Mouse (Mus musculus): ENCODE data around the gene Mob1a. TPM values are rescaled to one million over a fixed set of nuclear protein-coding genes. Genes with fewer than 3 reads are reported as not detected.

Mob1a gene
- polyA plus RNA-seq, 1 experiment: 16.0 TPM

DNA sequence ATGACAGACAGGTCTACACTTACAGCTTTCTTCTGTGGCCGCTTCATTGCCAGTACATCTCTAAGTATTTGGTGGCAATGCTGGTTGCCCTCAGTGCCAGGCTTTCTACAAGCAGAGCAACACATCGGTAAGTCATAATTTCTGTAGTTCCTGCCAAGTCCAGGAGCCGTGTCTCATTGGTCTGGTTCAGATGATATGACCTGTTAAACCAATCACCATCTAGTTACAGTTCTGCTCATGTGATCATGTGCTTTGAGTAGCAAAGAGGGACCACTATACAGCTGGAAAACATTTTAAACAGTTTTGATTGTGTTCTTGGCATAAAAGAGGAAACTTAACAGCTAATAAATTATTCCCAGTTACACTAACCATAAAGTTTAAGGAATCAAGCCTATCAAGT, 22.1 kb downstream of the Mob1a start:
- no peak overlapping the region for H3K4me3 ChIP-seq (replicated peaks; ENCODE audit: insufficient read depth, low read depth, low read length)
- no peak for DNase-seq
- H3K4me1 ChIP-seq (ENCODE audit: control insufficient read depth, insufficient read depth, low read length): peaks cover 22% of the 10 kb centered on the region
- no peak overlapping the region for H3K27ac ChIP-seq (ENCODE audit: insufficient read depth, low read length)
- 61% methylated on average over 3 of the region's 3 CpGs for WGBS
- no peaks in the 10 kb centered on the region for H3K27me3 ChIP-seq (ENCODE audit: control insufficient read depth, insufficient read depth, low read length)
- TF ChIP-seq POLR2A (IDR thresholded peaks at IDR 0.05; ENCODE audit: borderline replicate concordance, insufficient read depth, low read length): no peak
- TF ChIP-seq CTCF (IDR thresholded peaks at IDR 0.05; ENCODE audit: borderline replicate concordance, insufficient read depth, low read depth, low read length): no peak

DNA sequence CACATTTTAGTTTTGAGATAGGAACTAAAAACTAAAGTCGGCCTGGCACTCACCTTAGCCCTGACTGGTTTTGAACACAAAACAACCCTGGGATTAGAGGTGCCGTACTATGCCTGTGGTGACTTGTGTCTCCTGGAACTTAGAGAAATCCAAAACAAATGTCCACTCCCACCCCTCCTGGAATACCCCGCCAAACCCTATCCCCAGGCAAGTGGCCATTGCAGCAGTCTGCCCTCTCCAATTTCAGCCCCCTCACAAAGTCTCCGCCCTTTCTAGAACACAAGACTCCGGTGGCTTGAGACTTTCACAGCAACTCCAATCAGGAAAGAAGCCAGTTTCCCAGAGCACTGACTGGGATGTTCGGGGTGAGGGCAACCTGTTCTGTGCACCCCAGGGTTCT, 23.1 kb downstream of the Mob1a start, which contains the start of gene Bola3:
Gene Bola3, plus strand, starts transcription at position 275 of the 400 bp plus-strand sequence.
- Histone ChIP-seq H3K4me1 (ENCODE audit: control insufficient read depth, insufficient read depth, low read length) (peaks cover 22% of the 10 kb centered on the region), H3K27me3 (ENCODE audit: control insufficient read depth, insufficient read depth, low read length) (no peaks in the 10 kb centered on the region), H3K4me3 (replicated peaks; ENCODE audit: insufficient read depth, low read depth, low read length) (peak within 1 kb of the TSS; percentile 81), H3K27ac (ENCODE audit: insufficient read depth, low read length) (peak within 1 kb of the TSS; percentile 76)
- DNase-seq: no peak
- 29% methylated on average over 6 of the region's 6 CpGs for WGBS
- TF ChIP-seq POLR2A (IDR thresholded peaks at IDR 0.05; ENCODE audit: borderline replicate concordance, insufficient read depth, low read length): no peak
- TF ChIP-seq CTCF (IDR thresholded peaks at IDR 0.05; ENCODE audit: borderline replicate concordance, insufficient read depth, low read depth, low read length): no peak

DNA sequence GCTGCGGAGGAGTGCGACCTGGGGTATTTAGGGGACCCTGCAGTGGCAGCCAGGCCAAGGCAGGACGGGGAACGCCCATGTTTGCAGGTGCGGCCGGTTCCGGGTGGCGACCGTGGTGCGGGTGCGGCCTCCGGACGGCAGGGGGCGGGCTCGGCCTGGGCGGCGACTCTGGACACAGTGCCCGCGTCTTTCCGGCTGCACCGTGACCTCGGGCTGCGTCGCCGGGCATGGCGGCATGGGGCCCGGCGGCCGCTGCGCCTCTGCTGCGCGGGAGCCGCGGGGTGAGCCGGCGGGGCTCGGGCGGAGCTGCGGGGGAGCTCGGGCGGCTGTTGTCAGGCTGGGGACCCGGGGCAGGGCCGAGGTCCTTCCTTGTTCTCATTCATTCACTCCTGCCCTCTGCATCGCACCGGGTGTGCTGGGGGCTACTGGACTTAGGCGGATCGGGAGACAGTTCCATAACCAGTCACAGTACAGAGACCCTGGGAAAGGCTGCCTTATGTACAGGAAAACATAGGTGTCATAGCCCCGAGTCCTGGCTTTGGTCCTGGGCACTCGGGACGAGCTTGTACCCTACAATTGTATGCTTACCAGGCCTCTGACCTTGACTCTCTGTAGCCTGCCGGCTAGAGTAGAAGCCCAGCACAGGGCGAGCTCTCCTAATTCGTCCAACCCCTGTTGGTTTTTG, 23.6 kb downstream of the Mob1a start:
- peak; percentile 91 to 97 for DNase-seq
- peak; percentile 61 for TF ChIP-seq POLR2A (IDR thresholded peaks at IDR 0.05; ENCODE audit: borderline replicate concordance, insufficient read depth, low read length)
- peak; percentile 84 for TF ChIP-seq CTCF (IDR thresholded peaks at IDR 0.05; ENCODE audit: borderline replicate concordance, insufficient read depth, low read depth, low read length)
- peak overlapping the region; percentile 76 for H3K27ac ChIP-seq (ENCODE audit: insufficient read depth, low read length)
- H3K4me3 ChIP-seq (replicated peaks; ENCODE audit: insufficient read depth, low read depth, low read length): peak overlapping the region; percentile 81
- WGBS: under 1% methylated on average over 52 of the region's 53 CpGs
- peaks cover 22% of the 10 kb centered on the region for H3K4me1 ChIP-seq (ENCODE audit: control insufficient read depth, insufficient read depth, low read length)
- H3K27me3 ChIP-seq (ENCODE audit: control insufficient read depth, insufficient read depth, low read length): no peaks in the 10 kb centered on the region

DNA sequence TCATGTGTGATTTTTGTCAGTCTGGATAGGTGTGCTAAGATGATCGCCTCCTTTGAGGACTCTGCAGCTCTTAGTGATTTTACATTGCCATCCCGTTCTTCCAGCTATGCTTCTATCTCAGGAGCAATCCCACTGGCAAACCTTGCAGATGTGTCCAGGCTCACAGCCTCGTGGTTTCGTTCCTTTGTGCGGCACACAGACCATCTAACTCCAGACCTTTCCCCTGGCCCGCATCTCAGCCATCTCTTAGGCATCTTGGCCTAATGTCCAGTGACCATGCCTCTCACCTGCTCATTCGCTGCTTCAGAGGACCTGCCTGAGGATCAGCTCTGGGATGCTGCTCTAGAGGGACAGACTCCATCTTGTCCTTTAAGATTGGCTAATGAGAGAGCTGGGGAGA, 24.4 kb downstream of the Mob1a start:
- peak in 1 of 2 experiments; percentile 34 for DNase-seq
- Histone ChIP-seq H3K4me3 (replicated peaks; ENCODE audit: insufficient read depth, low read depth, low read length) (peak overlapping the region; percentile 81), H3K27me3 (ENCODE audit: control insufficient read depth, insufficient read depth, low read length) (no peaks in the 10 kb centered on the region), H3K27ac (ENCODE audit: insufficient read depth, low read length) (peak overlapping the region; percentile 76), H3K4me1 (ENCODE audit: control insufficient read depth, insufficient read depth, low read length) (peaks cover 22% of the 10 kb centered on the region)
- WGBS: 73% methylated on average over 7 of the region's 7 CpGs
- no peak for TF ChIP-seq CTCF (IDR thresholded peaks at IDR 0.05; ENCODE audit: borderline replicate concordance, insufficient read depth, low read depth, low read length)
- TF ChIP-seq POLR2A (IDR thresholded peaks at IDR 0.05; ENCODE audit: borderline replicate concordance, insufficient read depth, low read length): no peak

DNA sequence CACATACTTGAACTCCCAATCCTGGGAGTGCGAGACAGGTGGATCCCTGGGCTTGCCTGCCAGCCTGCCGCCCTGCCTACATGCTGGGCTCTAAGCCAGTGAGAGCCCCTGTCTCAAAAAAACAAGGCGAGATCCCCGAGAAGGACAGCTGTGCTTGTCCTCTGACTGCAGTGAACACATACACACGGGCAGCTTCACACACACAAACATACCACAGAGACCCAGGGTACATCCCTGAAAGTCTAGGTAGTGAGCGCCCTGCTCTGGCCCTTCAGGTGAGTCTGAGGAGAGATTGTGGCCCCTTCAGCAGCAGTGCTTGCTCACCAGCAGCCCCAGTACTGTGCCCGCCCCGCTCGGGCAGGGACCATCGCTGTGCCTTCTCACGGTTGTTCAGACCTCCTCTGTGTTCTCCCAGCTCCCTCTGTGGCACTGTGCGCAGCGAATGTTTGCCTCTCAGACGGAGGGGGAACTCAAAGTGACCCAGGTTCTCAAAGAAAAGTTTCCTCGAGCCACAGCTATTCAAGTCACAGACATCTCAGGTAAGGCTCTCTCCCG, 25.1 kb downstream of the Mob1a start:
- 77% methylated on average over 16 of the region's 16 CpGs for WGBS
- Histone ChIP-seq H3K4me3 (replicated peaks; ENCODE audit: insufficient read depth, low read depth, low read length) (peak overlapping the region; percentile 3), H3K27ac (ENCODE audit: insufficient read depth, low read length) (peak overlapping the region; percentile 76), H3K4me1 (ENCODE audit: control insufficient read depth, insufficient read depth, low read length) (peaks cover 22% of the 10 kb centered on the region), H3K27me3 (ENCODE audit: control insufficient read depth, insufficient read depth, low read length) (no peaks in the 10 kb centered on the region)
- no peak for TF ChIP-seq POLR2A (IDR thresholded peaks at IDR 0.05; ENCODE audit: borderline replicate concordance, insufficient read depth, low read length)
- no peak for TF ChIP-seq CTCF (IDR thresholded peaks at IDR 0.05; ENCODE audit: borderline replicate concordance, insufficient read depth, low read depth, low read length)
- DNase-seq: peak in 1 of 2 experiments; percentile 25

DNA sequence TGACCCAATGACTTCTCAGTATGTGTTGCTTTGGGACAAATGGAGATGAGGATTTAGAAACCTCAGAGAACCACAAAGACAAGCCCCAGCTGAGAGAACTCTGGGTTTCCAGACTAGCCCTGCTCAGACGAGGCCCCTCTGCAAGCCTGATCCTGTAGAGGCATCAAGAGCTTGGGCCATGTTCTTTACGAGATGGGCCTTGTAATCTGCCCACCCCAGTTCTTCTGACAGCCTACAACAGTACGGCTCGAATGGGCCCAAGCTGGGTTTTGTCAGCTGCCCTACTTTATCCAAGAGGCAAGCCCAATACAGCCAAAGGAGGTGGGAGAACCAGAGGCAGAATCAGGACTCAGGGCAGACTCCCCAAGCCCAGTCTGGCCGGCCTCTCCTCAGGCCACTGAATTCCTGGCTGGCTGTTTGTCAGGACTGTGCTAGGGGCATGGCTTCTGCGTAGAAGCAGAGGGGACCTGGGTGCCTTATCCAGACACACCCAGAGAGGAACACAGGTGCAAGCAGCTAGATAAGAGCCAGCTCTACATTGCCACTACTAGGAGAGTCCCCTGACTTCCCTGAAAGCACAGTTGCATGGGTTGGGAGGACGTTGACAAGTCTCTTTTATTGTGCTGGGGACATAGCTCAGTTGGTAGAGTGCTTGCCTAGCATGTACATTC, 25.8 kb downstream of the Mob1a start:
- 75% methylated on average over 7 of the region's 7 CpGs for WGBS

DNA sequence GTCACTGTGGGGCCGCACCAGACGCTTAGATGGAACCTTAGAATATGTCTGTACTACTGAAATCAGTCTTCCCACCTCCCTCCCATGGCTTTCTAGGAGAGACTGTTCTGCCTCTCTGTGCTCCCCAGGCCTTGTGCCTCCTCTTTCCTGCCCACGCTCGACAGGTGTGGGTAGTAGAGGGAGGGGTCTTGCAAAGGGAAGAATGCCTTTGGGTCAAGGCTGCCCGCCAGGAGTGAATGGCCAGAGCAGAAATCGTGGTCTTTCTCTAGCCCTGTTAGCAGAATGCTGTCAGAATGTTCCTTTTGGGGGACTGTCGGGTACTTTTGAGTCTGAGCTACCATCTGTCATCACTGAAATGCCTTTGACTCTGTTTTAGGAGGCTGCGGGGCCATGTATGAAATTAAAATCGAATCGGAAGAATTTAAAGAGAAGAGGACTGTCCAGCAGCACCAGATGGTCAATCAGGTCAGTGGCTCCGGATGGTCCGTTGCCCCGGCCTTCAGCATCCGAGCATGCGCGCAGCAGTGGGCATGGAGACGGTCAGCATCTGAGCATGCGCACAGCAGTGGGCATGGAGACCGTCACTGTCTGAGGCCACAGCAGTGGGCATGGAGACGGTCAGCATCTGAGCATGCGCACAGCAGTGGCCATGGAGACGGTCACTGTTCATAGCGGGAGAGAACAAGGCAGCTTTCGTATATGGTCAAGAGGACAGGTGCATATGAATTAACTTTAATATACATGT, 27.0 kb downstream of the Mob1a start:
- peak; percentile 91 to 96 for DNase-seq
- WGBS: 27% methylated on average over 24 of the region's 24 CpGs
- Histone ChIP-seq H3K27me3 (ENCODE audit: control insufficient read depth, insufficient read depth, low read length) (no peaks in the 10 kb centered on the region), H3K27ac (ENCODE audit: insufficient read depth, low read length) (peak overlapping the region; percentile 76), H3K4me3 (replicated peaks; ENCODE audit: insufficient read depth, low read depth, low read length) (peak overlapping the region; percentile 3), H3K4me1 (ENCODE audit: control insufficient read depth, insufficient read depth, low read length) (peaks cover 28% of the 10 kb centered on the region)
- TF ChIP-seq POLR2A (IDR thresholded peaks at IDR 0.05; ENCODE audit: borderline replicate concordance, insufficient read depth, low read length): peak; percentile 45; the same call in 1 of the 2 replicates
- no peak for TF ChIP-seq CTCF (IDR thresholded peaks at IDR 0.05; ENCODE audit: borderline replicate concordance, insufficient read depth, low read depth, low read length)

More for the DNA sequence above, 25.8 kb downstream of the Mob1a start:
- TF ChIP-seq POLR2A (IDR thresholded peaks at IDR 0.05; ENCODE audit: borderline replicate concordance, insufficient read depth, low read length) (no peak), CTCF (IDR thresholded peaks at IDR 0.05; ENCODE audit: borderline replicate concordance, insufficient read depth, low read depth, low read length) (no peak)
- Histone ChIP-seq H3K4me1 (ENCODE audit: control insufficient read depth, insufficient read depth, low read length) (peaks cover 25% of the 10 kb centered on the region), H3K27ac (ENCODE audit: insufficient read depth, low read length) (peak overlapping the region; percentile 76), H3K4me3 (replicated peaks; ENCODE audit: insufficient read depth, low read depth, low read length) (no peak overlapping the region), H3K27me3 (ENCODE audit: control insufficient read depth, insufficient read depth, low read length) (no peaks in the 10 kb centered on the region)
- peak in 1 of 2 experiments; percentile 21 for DNase-seq
